Mouse (Mus musculus) liver, embryonic 13.5 days (tissue): ENCODE measurements around the gene Gm21992. TPM values are rescaled to one million over a fixed set of nuclear protein-coding genes. Genes with fewer than 3 reads are reported as not detected.
"Not testable (repeated sequence)": the region's sequence is repeated elsewhere in the genome, so short reads cannot be mapped to it uniquely, and the experiment has no call there.

Experiments
- ATAC-seq: fragments of 200-750 bp; cut with Nextera tagmentation; 2 replicates; pipeline ENCODE4 v1.8.0; 2017; ENCODE audit warnings: low read depth, mild to moderate bottlenecking, moderate number of reproducible peaks, moderate library complexity
- DNase-seq: peaks from one replicate; pipeline ENCODE4 v3.0.0; 2022
- H3K27ac ChIP-seq: fragments of 300-500 bp; sonication (generic); 2 replicates; pipeline ENCODE4 v1.5.1; 2015; ENCODE audit warnings: moderate library complexity, mild to moderate bottlenecking, inconsistent platforms
- H3K27me3 ChIP-seq: fragments of 300-500 bp; sonication (generic); 2 replicates; pipeline ENCODE4 v1.6.1; 2015; ENCODE audit warnings: mild to moderate bottlenecking, inconsistent platforms
- H3K36me3 ChIP-seq: fragments of 300-500 bp; sonication (generic); 2 replicates; pipeline ENCODE4 v1.6.1; 2015; ENCODE audit warnings: mild to moderate bottlenecking, inconsistent platforms
- H3K4me1 ChIP-seq: fragments of 300-500 bp; sonication (generic); replicated peaks from 2 replicates; pipeline ENCODE4 v1.6.1; 2015; ENCODE audit warnings: inconsistent platforms
- H3K4me2 ChIP-seq: fragments of 300-500 bp; sonication (generic); 2 replicates; pipeline ENCODE4 v1.6.1; 2015; ENCODE audit warnings: inconsistent platforms, mild to moderate bottlenecking, moderate library complexity
- H3K4me3 ChIP-seq: fragments of 300-500 bp; sonication (generic); replicated peaks from 2 replicates; pipeline ENCODE4 v1.5.1; 2015; ENCODE audit warnings: mild to moderate bottlenecking, inconsistent platforms
- H3K9ac ChIP-seq: fragments of 300-500 bp; sonication (generic); 2 replicates; pipeline ENCODE4 v1.6.1; 2015; ENCODE audit warnings: mild to moderate bottlenecking, inconsistent platforms
- H3K9me3 ChIP-seq: fragments of 300-500 bp; sonication (generic); replicated peaks from 2 replicates; pipeline ENCODE4 v1.6.1; 2016; ENCODE audit warnings: inconsistent platforms
- WGBS: fragments of 180-500 bp; shearing (Covaris S2); methylation state at CpG from one replicate; pipeline ENCODE4 v1.1.7; 2015; ENCODE audit not compliant: insufficient replicate concordance; 5-methylcytosine and 5-hydroxymethylcytosine counted together
- polyA plus RNA-seq: library from polyadenylated mRNA; unstranded; fragments of >200 nt; fragmentation: Nextera tagmentation; extraction: Ambion mirVana; gene quantifications from 2 replicates; pipeline ENCODE4 v1.2.1, GENCODE M21; 2015

Gene Gm21992
- polyA plus RNA-seq, 1 experiment from 2014 or later, result 18.5 TPM

- not testable (repeated sequence) for DNase-seq, H3K36me3 ChIP-seq, ATAC-seq, H3K27me3 ChIP-seq, H3K9me3 ChIP-seq
- peak overlapping the region; percentile 91 for H3K27ac ChIP-seq
- H3K4me2 ChIP-seq, result peak overlapping the region; percentile 73
- peak overlapping the region; percentile 90 for H3K4me3 ChIP-seq
- peak overlapping the region; percentile 83 for H3K9ac ChIP-seq
- WGBS, result 69% methylated on average over 8 of the region's 8 CpGs
- H3K4me1 ChIP-seq, result peaks cover 30% of the 10 kb centered on the region
Observed at GRCm38 (mm10) chr19:4812334-4812949, 1.0 kb upstream of the Gm21992 start.

- Histone ChIP-seq H3K4me3 (peak overlapping the region; percentile 90), H3K9me3 (no peaks in the 10 kb centered on the region; the same call in 1 of the 2 replicates), H3K4me2 (peak overlapping the region; percentile 73), H3K27ac (peak overlapping the region; percentile 91), H3K27me3 (no peaks in the 10 kb centered on the region), H3K36me3 (peaks cover 9% of the 10 kb centered on the region), H3K9ac (peak overlapping the region; percentile 83), H3K4me1 (peaks cover 36% of the 10 kb centered on the region)
- ATAC-seq (no peak; the same call in 1 of the 2 replicates), DNase-seq (no peak)
- 3% methylated on average over 12 of the region's 12 CpGs for WGBS
Observed at GRCm38 (mm10) chr19:4811909-4812242, 464 bp upstream of the Gm21992 start.

GRCm38 (mm10) chr19:4810746-4811062 is 708 bp downstream of the Gm21992 start:
- Histone ChIP-seq H3K9me3 (no peaks in the 10 kb centered on the region; the same call in 1 of the 2 replicates), H3K4me3 (peak overlapping the region; percentile 90), H3K36me3 (peaks cover 17% of the 10 kb centered on the region), H3K9ac (peak overlapping the region; percentile 88), H3K27me3 (no peaks in the 10 kb centered on the region), H3K27ac (peak overlapping the region; percentile 90), H3K4me2 (peak overlapping the region; percentile 83), H3K4me1 (peaks cover 46% of the 10 kb centered on the region)
- 0% methylated on average over 17 of the region's 17 CpGs for WGBS
- no peak for ATAC-seq
- DNase-seq, result no peak

GRCm38 (mm10) chr19:4810309-4810708 is 1.1 kb downstream of the Gm21992 start:
- no peaks in the 10 kb centered on the region for H3K27me3 ChIP-seq
- peak overlapping the region; percentile 90 for H3K27ac ChIP-seq
- WGBS, result 0% methylated on average over 14 of the region's 14 CpGs
- peak overlapping the region; percentile 90 for H3K4me3 ChIP-seq
- no peaks in the 10 kb centered on the region; the same call in 1 of the 2 replicates for H3K9me3 ChIP-seq
- no peak for ATAC-seq
- peak overlapping the region; percentile 83 for H3K4me2 ChIP-seq
- H3K4me1 ChIP-seq, result peaks cover 48% of the 10 kb centered on the region
- peak overlapping the region; percentile 88 for H3K9ac ChIP-seq
- peaks cover 17% of the 10 kb centered on the region for H3K36me3 ChIP-seq
- DNase-seq, result no peak

- DNase-seq, result no peak
- Histone ChIP-seq H3K27me3 (no peaks in the 10 kb centered on the region), H3K4me1 (peaks cover 58% of the 10 kb centered on the region), H3K4me2 (no peak overlapping the region), H3K4me3 (no peak overlapping the region), H3K9me3 (no peaks in the 10 kb centered on the region), H3K36me3 (peaks cover 76% of the 10 kb centered on the region), H3K9ac (no peak overlapping the region), H3K27ac (no peak overlapping the region)
- ATAC-seq, result no peak
- 85% methylated on average over 10 of the region's 10 CpGs for WGBS
Observed at GRCm38 (mm10) chr19:4803283-4803682, 8.1 kb downstream of the Gm21992 start.

- no peak for DNase-seq
- peaks cover 58% of the 10 kb centered on the region for H3K4me1 ChIP-seq
Observed at GRCm38 (mm10) chr19:4802691-4803091, 8.7 kb downstream of the Gm21992 start.

GRCm38 (mm10) chr19:4799083-4799482 is 12.3 kb downstream of the Gm21992 start:
- ATAC-seq (no peak), DNase-seq (no peak)
- WGBS, result 87% methylated on average over 5 of the region's 5 CpGs
- H3K4me3 ChIP-seq, result no peak overlapping the region
- H3K27me3 ChIP-seq, result no peaks in the 10 kb centered on the region
- H3K27ac ChIP-seq, result no peak overlapping the region
- H3K4me1 ChIP-seq, result peaks cover 57% of the 10 kb centered on the region
- H3K4me2 ChIP-seq, result no peak overlapping the region
- no peak overlapping the region for H3K9ac ChIP-seq
- no peaks in the 10 kb centered on the region for H3K9me3 ChIP-seq
- peaks cover 75% of the 10 kb centered on the region for H3K36me3 ChIP-seq

More at GRCm38 (mm10) chr19:4802691-4803091, 8.7 kb downstream of the Gm21992 start:
- Histone ChIP-seq H3K4me2 (no peak overlapping the region), H3K9me3 (no peaks in the 10 kb centered on the region), H3K4me3 (no peak overlapping the region), H3K36me3 (peaks cover 78% of the 10 kb centered on the region), H3K27me3 (no peaks in the 10 kb centered on the region), H3K27ac (no peak overlapping the region), H3K9ac (no peak overlapping the region)
- ATAC-seq, result no peak
- 93% methylated on average over 7 of the region's 7 CpGs for WGBS

- H3K9ac ChIP-seq, result no peak overlapping the region
- H3K4me2 ChIP-seq, result no peak overlapping the region
- H3K4me1 ChIP-seq, result peaks cover 47% of the 10 kb centered on the region
- ATAC-seq, result no peak
- no peak overlapping the region for H3K27ac ChIP-seq
- no peaks in the 10 kb centered on the region for H3K27me3 ChIP-seq
- no peaks in the 10 kb centered on the region for H3K9me3 ChIP-seq
- peaks cover 63% of the 10 kb centered on the region for H3K36me3 ChIP-seq
- no peak overlapping the region for H3K4me3 ChIP-seq
- 89% methylated on average over 2 of the region's 2 CpGs for WGBS
- no peak for DNase-seq
Observed at GRCm38 (mm10) chr19:4797846-4798245, 13.6 kb downstream of the Gm21992 start.

- H3K4me1 ChIP-seq, result peaks cover 63% of the 10 kb centered on the region
- H3K9ac ChIP-seq, result peak overlapping the region; percentile 69; the same call in 1 of the 2 replicates
- DNase-seq (no peak), ATAC-seq (no peak)
- peak overlapping the region; percentile 37; the same call in 1 of the 2 replicates for H3K27ac ChIP-seq
- H3K4me3 ChIP-seq, result no peak overlapping the region
- WGBS, result 68% methylated on average over 1 of the region's 1 CpGs
- H3K36me3 ChIP-seq, result peaks cover 58% of the 10 kb centered on the region
- no peaks in the 10 kb centered on the region for H3K9me3 ChIP-seq
- H3K4me2 ChIP-seq, result no peak overlapping the region
- H3K27me3 ChIP-seq, result no peaks in the 10 kb centered on the region
Observed at GRCm38 (mm10) chr19:4795929-4796328, 15.5 kb downstream of the Gm21992 start.

GRCm38 (mm10) chr19:4793831-4794422 is 17.5 kb downstream of the Gm21992 start, which contains the start of gene Rbm4:
Gene Rbm4 (minus strand): TSS chr19:4793901.
- Histone ChIP-seq H3K9me3 (no peaks in the 10 kb centered on the region), H3K4me1 (peaks cover 73% of the 10 kb centered on the region), H3K4me3 (peak within 1 kb of the TSS; percentile 86), H3K27me3 (no peaks in the 10 kb centered on the region), H3K36me3 (peaks cover 56% of the 10 kb centered on the region), H3K27ac (peak within 1 kb of the TSS; percentile 89), H3K4me2 (peak within 1 kb of the TSS; percentile 93), H3K9ac (peak within 1 kb of the TSS; percentile 81)
- under 1% methylated on average over 31 of the region's 31 CpGs for WGBS
- ATAC-seq (peak; percentile 97), DNase-seq (peak; percentile 99)

GRCm38 (mm10) chr19:4793281-4793830 is 18.1 kb downstream of the Gm21992 start:
- peak overlapping the region; percentile 89 for H3K27ac ChIP-seq
- WGBS, result 0% methylated on average over 16 of the region's 16 CpGs
- no peaks in the 10 kb centered on the region for H3K9me3 ChIP-seq
- H3K4me2 ChIP-seq, result peak overlapping the region; percentile 93
- H3K36me3 ChIP-seq, result peaks cover 54% of the 10 kb centered on the region
- DNase-seq, result no peak
- ATAC-seq, result peak; percentile 34
- peaks cover 68% of the 10 kb centered on the region for H3K4me1 ChIP-seq
- peak overlapping the region; percentile 81 for H3K9ac ChIP-seq
- H3K4me3 ChIP-seq, result peak overlapping the region; percentile 86
- no peaks in the 10 kb centered on the region for H3K27me3 ChIP-seq
